Mouse (Mus musculus): ENCODE data around the gene Gfpt2.

DNA sequence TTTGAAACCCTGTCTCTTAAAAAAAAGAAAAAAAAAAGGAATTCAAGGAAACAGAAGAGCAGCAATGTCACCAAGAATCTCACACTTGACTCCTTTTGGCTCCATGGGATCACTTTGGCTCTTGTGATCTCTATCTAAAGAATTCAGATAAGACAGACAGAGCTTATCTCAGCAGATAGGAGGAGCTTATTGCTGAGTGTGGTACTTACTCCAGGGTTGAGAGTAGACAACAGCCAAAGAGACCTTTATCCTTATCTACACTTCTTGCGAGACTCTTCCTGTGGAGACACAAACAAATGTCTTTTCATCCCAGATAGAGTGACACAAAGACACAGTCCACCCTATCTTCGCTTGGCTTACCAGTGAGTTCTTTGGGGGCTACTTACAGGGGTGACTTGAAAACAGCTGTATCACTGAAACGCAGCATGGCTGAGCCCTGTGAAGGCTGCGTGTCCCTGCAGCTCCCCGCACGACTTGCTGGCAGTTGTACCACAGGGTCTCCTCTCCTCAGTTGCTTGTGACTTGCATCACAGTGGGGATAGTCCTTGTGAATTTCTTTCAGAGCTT is 12.1 kb upstream of the Gfpt2 start:
- TF ChIP-seq CTCF (conservative IDR thresholded peaks at IDR 0.05; ENCODE audit: insufficient read depth, insufficient read length, low read depth, low read length) (no peak), POLR2A (IDR thresholded peaks at IDR 0.05; ENCODE audit: low read depth, low read length) (no peak)

Measured in kidney, adult 2 months (tissue).